Mouse (Mus musculus) liver, embryonic 13.5 days (tissue): ENCODE measurements around the gene Fbxl18. TPM values are rescaled to one million over a fixed set of nuclear protein-coding genes. Genes with fewer than 3 reads are reported as not detected.
A peak's percentile ranks its signal among the peaks of the same experiment; 100 is the strongest.

Experiments used
- ATAC-seq: fragments of 200-750 bp; cut with Nextera tagmentation; 2 replicates; pipeline ENCODE4 v1.8.0; 2017; ENCODE audit warnings: low read depth, mild to moderate bottlenecking, moderate number of reproducible peaks, moderate library complexity
- DNase-seq: peaks from one replicate; pipeline ENCODE4 v3.0.0; 2022
- H3K27ac ChIP-seq: fragments of 300-500 bp; sonication (generic); 2 replicates; pipeline ENCODE4 v1.5.1; 2015; ENCODE audit warnings: moderate library complexity, mild to moderate bottlenecking, inconsistent platforms
- H3K27me3 ChIP-seq: fragments of 300-500 bp; sonication (generic); 2 replicates; pipeline ENCODE4 v1.6.1; 2015; ENCODE audit warnings: mild to moderate bottlenecking, inconsistent platforms
- H3K36me3 ChIP-seq: fragments of 300-500 bp; sonication (generic); 2 replicates; pipeline ENCODE4 v1.6.1; 2015; ENCODE audit warnings: mild to moderate bottlenecking, inconsistent platforms
- H3K4me1 ChIP-seq: fragments of 300-500 bp; sonication (generic); replicated peaks from 2 replicates; pipeline ENCODE4 v1.6.1; 2015; ENCODE audit warnings: inconsistent platforms
- H3K4me2 ChIP-seq: fragments of 300-500 bp; sonication (generic); 2 replicates; pipeline ENCODE4 v1.6.1; 2015; ENCODE audit warnings: inconsistent platforms, mild to moderate bottlenecking, moderate library complexity
- H3K4me3 ChIP-seq: fragments of 300-500 bp; sonication (generic); replicated peaks from 2 replicates; pipeline ENCODE4 v1.5.1; 2015; ENCODE audit warnings: mild to moderate bottlenecking, inconsistent platforms
- H3K9ac ChIP-seq: fragments of 300-500 bp; sonication (generic); 2 replicates; pipeline ENCODE4 v1.6.1; 2015; ENCODE audit warnings: mild to moderate bottlenecking, inconsistent platforms
- H3K9me3 ChIP-seq: fragments of 300-500 bp; sonication (generic); replicated peaks from 2 replicates; pipeline ENCODE4 v1.6.1; 2016; ENCODE audit warnings: inconsistent platforms
- WGBS: fragments of 180-500 bp; shearing (Covaris S2); methylation state at CpG from one replicate; pipeline ENCODE4 v1.1.7; 2015; ENCODE audit not compliant: insufficient replicate concordance; 5-methylcytosine and 5-hydroxymethylcytosine counted together
- polyA plus RNA-seq: library from polyadenylated mRNA; unstranded; fragments of >200 nt; fragmentation: Nextera tagmentation; extraction: Ambion mirVana; gene quantifications from 2 replicates; pipeline ENCODE4 v1.2.1, GENCODE M21; 2015

Gene Fbxl18
- polyA plus RNA-seq, 1 experiment from 2014 or later: 3.7 TPM

GRCm38 (mm10) chr5:142905038-142905695, 9.9 kb upstream of the Fbxl18 start:
- peaks cover 54% of the 10 kb centered on the region for H3K36me3 ChIP-seq
- ATAC-seq (no peak), DNase-seq (no peak)
- WGBS: 3% methylated on average over 27 of the region's 27 CpGs
- no peaks in the 10 kb centered on the region for H3K27me3 ChIP-seq
- H3K4me2 ChIP-seq: peak overlapping the region; percentile 85
- H3K4me1 ChIP-seq: peaks cover 65% of the 10 kb centered on the region
- H3K9ac ChIP-seq: peak overlapping the region; percentile 100
- peak overlapping the region; percentile 100 for H3K27ac ChIP-seq
- H3K4me3 ChIP-seq: peak overlapping the region; percentile 99
- H3K9me3 ChIP-seq: no peaks in the 10 kb centered on the region

- peak overlapping the region; percentile 99 for H3K4me3 ChIP-seq
- WGBS: 80% methylated on average over 19 of the region's 19 CpGs
- peaks cover 62% of the 10 kb centered on the region for H3K36me3 ChIP-seq
- H3K27ac ChIP-seq: peak overlapping the region; percentile 100
- DNase-seq: no peak
- ATAC-seq: no peak
- H3K9me3 ChIP-seq: no peaks in the 10 kb centered on the region
- peak overlapping the region; percentile 85 for H3K4me2 ChIP-seq
- H3K4me1 ChIP-seq: peaks cover 58% of the 10 kb centered on the region
- H3K9ac ChIP-seq: peak overlapping the region; percentile 100
- H3K27me3 ChIP-seq: no peaks in the 10 kb centered on the region
These were observed 9.2 kb upstream of the Fbxl18 start for GRCm38 (mm10) chr5:142904208-142905037.

GRCm38 (mm10) chr5:142903470-142904207, 8.4 kb upstream of the Fbxl18 start:
- ATAC-seq: no peak
- Histone ChIP-seq H3K36me3 (peaks cover 68% of the 10 kb centered on the region), H3K27ac (peak overlapping the region; percentile 100), H3K4me1 (peaks cover 50% of the 10 kb centered on the region), H3K27me3 (no peaks in the 10 kb centered on the region), H3K4me3 (peak overlapping the region; percentile 99), H3K4me2 (peak overlapping the region; percentile 85), H3K9ac (peak overlapping the region; percentile 100), H3K9me3 (no peaks in the 10 kb centered on the region)
- DNase-seq: no peak
- WGBS: 87% methylated on average over 14 of the region's 14 CpGs

- H3K4me1 ChIP-seq: peaks cover 45% of the 10 kb centered on the region
- H3K4me3 ChIP-seq: no peak overlapping the region; the same call in 1 of the 2 replicates
- H3K36me3 ChIP-seq: peaks cover 68% of the 10 kb centered on the region
- 68% methylated on average over 5 of the region's 5 CpGs for WGBS
- peak overlapping the region; percentile 58 for H3K27ac ChIP-seq
- ATAC-seq: no peak
- H3K27me3 ChIP-seq: no peaks in the 10 kb centered on the region
- H3K4me2 ChIP-seq: 0 out of 2 replicates have a peak overlapping the region, but pooled peaks have one; percentile 7
- H3K9me3 ChIP-seq: no peaks in the 10 kb centered on the region
- no peak for DNase-seq
- 0 out of 2 replicates have a peak overlapping the region, but pooled peaks have one; percentile 12 for H3K9ac ChIP-seq
These were observed 7.5 kb upstream of the Fbxl18 start for GRCm38 (mm10) chr5:142902506-142903314.

DNA sequence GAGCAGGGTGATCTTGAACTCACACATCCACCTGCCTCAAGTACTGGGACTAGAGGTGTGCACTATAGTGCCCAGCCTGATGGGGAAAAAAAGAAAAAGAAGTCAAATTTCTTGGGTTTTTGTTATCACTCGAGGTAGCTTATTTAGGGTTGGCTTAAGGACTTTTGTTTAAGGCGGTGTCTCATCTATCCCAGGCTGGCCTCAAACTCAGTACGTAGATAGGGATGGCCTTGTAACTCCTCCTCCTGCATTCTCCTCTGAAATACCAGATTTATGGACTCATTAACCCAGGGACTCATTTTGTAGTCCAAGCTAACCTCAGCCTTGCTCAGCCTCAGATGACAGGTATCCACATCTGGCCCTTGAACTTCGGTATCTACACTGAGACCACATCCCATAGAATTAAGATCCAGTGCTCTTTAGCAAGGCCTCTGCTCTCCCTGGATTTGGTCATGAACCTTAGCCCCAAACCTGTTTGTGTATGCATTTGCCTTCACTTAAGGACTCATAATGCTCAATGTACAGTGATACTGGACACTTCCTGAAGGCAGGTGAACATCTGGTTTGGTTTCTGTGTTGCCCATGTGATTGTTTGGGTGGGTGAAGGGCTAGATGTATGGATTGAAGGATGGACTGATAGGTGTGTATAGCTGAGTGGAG, 6.8 kb upstream of the Fbxl18 start:
- no peak overlapping the region for H3K4me2 ChIP-seq
- H3K4me3 ChIP-seq: no peak overlapping the region; the same call in 1 of the 2 replicates
- H3K4me1 ChIP-seq: peaks cover 44% of the 10 kb centered on the region
- H3K27ac ChIP-seq: peak overlapping the region; percentile 58
- H3K27me3 ChIP-seq: no peaks in the 10 kb centered on the region
- DNase-seq (no peak), ATAC-seq (no peak)
- no peaks in the 10 kb centered on the region for H3K9me3 ChIP-seq
- WGBS: 48% methylated on average over 4 of the region's 4 CpGs
- H3K36me3 ChIP-seq: peaks cover 68% of the 10 kb centered on the region
- 0 out of 2 replicates have a peak overlapping the region, but pooled peaks have one; percentile 12 for H3K9ac ChIP-seq

GRCm38 (mm10) chr5:142901355-142901802, 6.2 kb upstream of the Fbxl18 start:
- peaks cover 68% of the 10 kb centered on the region for H3K36me3 ChIP-seq
- ATAC-seq: no peak
- no peak overlapping the region for H3K4me2 ChIP-seq
- no peaks in the 10 kb centered on the region for H3K9me3 ChIP-seq
- H3K27me3 ChIP-seq: no peaks in the 10 kb centered on the region
- no peak overlapping the region for H3K9ac ChIP-seq
- H3K27ac ChIP-seq: peak overlapping the region; percentile 41; the same call in 1 of the 2 replicates
- H3K4me3 ChIP-seq: no peak overlapping the region
- H3K4me1 ChIP-seq: peaks cover 48% of the 10 kb centered on the region
- WGBS: 89% methylated on average over 7 of the region's 7 CpGs
- DNase-seq: no peak

- WGBS: 81% methylated on average over 7 of the region's 7 CpGs
- ATAC-seq (no peak), DNase-seq (no peak)
- Histone ChIP-seq H3K9ac (no peak overlapping the region), H3K4me2 (no peak overlapping the region), H3K36me3 (peaks cover 68% of the 10 kb centered on the region), H3K4me3 (no peak overlapping the region), H3K9me3 (no peaks in the 10 kb centered on the region), H3K27me3 (no peaks in the 10 kb centered on the region), H3K4me1 (peaks cover 55% of the 10 kb centered on the region), H3K27ac (no peak overlapping the region)
These were observed 5.4 kb upstream of the Fbxl18 start for GRCm38 (mm10) chr5:142900651-142901050.

DNA sequence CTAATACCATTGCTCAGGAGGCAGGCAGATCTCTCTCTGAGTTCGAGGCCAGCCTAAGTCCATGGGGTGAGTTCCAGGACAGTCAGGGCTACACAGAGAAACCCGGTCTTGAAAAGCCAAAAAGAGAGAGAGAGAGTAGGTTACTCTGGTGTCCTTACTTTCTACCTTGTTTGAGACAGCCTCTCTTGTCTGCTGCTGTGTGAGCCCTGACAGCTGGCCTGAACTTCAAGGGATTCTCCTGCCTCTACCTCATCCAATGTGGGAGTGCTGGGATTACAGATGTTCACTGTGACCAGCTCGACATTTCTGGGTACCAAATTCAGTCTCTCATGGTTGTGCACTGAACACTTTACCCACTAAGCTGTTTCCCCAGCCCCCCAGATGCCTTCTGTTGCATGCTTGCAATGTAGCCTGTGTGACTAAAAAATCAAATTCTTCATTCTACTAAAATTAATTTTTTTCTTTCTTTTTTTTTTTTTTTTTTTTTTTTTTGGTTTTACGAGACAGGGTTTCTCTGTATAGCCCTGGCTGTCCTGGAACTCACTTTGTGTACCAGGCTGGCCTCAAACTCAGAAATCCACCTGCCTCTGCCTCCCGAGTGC, 4.8 kb upstream of the Fbxl18 start:
- H3K4me3 ChIP-seq: no peak overlapping the region
- ATAC-seq (no peak), DNase-seq (no peak)
- H3K4me1 ChIP-seq: peaks cover 55% of the 10 kb centered on the region
- no peaks in the 10 kb centered on the region for H3K27me3 ChIP-seq
- no peak overlapping the region for H3K9ac ChIP-seq
- 73% methylated on average over 5 of the region's 5 CpGs for WGBS
- no peak overlapping the region for H3K4me2 ChIP-seq
- 0 out of 2 replicates have a peak overlapping the region, but pooled peaks have one; percentile 18 for H3K27ac ChIP-seq
- H3K36me3 ChIP-seq: peaks cover 63% of the 10 kb centered on the region
- no peaks in the 10 kb centered on the region for H3K9me3 ChIP-seq

DNA sequence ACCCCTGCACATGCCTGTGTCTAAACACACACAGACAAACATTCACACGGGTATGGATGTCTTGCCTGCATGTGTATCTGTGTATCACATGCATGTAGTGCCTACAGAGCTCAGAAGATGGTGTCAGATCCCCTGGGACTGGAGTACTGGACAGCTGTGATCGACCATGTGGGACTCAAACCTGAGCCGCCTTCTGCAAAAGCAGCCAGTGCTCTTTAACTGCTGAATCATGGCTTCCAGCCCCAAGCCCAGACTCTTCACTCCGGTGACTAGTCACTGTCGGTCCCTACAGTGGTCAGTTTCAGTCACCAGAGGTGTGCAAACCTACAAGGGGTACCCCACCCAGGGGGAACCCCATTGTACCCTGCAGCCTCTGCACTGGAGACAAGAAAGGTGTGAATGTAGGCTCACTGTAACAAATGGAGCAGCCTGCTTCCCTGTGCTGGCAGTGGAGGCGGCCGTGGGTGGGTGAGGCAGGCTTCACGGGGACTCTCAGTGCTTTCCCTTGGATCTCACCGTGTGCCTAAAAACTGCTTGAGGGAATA, 3.9 kb upstream of the Fbxl18 start:
- 76% methylated on average over 9 of the region's 9 CpGs for WGBS
- ATAC-seq: no peak

More for the DNA sequence above, 3.9 kb upstream of the Fbxl18 start:
- no peak overlapping the region for H3K9ac ChIP-seq
- H3K27ac ChIP-seq: peak overlapping the region; percentile 11; the same call in 1 of the 2 replicates
- no peak overlapping the region for H3K4me3 ChIP-seq
- no peak for DNase-seq
- H3K36me3 ChIP-seq: peaks cover 54% of the 10 kb centered on the region
- H3K4me1 ChIP-seq: peaks cover 54% of the 10 kb centered on the region
- H3K4me2 ChIP-seq: no peak overlapping the region
- H3K9me3 ChIP-seq: no peaks in the 10 kb centered on the region
- H3K27me3 ChIP-seq: no peaks in the 10 kb centered on the region
